Mouse (Mus musculus) left cerebral cortex, adult 11 months (tissue): ENCODE measurements at regions not wholly inside any gene's neighbourhood (a gene's known extent, or its start where the extent isn't known, plus 50 kb on each side); places are given as distances from the start of the nearest gene placed in this dataset.
A peak's percentile ranks its signal among the peaks of the same experiment; 100 is the strongest.

Experiments
- DNase-seq: peaks from one replicate; pipeline ENCODE4 v3.0.0; 2022; ENCODE audit warnings: low spot score

DNA sequence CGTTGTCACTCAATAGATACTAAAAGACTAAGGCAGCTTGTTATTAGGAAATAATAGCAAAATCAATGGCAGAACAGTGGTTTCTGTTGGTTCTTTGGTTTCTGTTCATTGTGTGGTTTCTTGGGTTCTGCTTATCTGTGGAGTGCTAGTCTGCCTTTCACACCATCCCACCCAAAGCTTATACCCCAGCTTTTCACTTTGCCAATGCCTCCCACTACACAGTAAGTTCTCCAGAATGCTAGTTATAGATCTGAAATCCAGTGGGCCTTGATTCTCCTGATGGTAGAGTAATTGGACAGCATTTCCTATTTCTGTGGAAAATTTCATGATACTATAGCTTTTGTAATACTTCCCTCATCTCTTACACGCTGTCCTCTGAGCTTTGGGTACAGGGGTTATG, 700.8 kb upstream of the 1700009N14Rik start:
- no peak for DNase-seq

DNA sequence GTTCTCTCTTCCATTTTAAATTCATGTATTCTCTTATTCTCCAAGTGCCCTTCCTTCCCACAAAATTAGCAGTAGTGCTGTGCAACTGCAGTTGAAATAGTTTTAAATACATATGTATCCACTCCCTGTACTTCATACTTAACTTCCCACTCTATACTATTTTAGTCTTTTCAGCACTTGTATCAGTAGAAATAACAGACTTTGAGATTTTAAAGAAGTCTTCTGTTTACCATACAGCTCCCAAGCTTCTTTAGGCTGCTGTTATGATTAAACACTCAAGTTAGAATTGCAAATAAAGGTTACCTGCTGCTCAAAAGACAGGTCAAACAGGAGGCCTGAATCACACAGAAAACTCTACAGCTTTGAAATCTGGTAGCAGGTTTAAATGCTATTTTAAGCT, 665.1 kb upstream of the 1700009N14Rik start:
- peak; percentile 30 for DNase-seq

DNA sequence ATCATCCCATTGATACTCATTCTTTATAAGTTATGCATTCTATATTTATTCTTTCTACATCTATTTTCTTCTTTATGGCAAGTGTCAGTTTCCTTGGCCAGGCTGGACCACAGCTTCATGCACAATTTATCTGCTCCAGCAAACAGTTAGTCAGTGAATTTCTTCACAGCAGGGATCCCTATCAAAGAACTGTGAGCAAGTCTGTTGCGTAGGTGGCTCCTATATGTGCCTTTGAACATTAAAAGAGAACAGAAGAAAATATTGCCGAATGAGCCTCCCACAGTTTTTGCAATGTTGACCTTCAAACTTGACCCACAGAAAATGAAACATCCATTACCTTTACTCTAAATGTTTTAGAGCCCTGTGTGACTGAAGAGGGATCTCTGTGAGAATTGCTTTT, 625.0 kb upstream of the 1700009N14Rik start:
- DNase-seq: peak; percentile 58

DNA sequence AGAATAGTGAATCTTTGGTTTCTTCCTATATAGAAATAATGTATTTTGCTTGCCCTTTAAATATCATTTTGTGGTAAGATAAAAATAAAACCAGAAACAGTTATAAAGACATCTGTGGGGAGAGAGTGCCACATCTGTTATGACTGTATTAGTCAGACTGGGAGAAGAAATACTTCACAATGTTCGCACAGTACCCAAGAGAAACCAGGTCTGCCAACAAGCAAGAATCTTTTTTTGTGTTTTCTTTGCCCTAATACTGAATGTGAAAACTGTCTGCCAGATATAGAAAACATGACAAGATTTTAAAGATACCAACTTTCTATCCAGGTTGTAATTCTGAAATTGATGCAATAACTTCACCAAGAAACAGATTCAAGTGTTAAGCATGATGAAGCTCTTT, 601.8 kb upstream of the 1700009N14Rik start:
- no peak for DNase-seq

DNA sequence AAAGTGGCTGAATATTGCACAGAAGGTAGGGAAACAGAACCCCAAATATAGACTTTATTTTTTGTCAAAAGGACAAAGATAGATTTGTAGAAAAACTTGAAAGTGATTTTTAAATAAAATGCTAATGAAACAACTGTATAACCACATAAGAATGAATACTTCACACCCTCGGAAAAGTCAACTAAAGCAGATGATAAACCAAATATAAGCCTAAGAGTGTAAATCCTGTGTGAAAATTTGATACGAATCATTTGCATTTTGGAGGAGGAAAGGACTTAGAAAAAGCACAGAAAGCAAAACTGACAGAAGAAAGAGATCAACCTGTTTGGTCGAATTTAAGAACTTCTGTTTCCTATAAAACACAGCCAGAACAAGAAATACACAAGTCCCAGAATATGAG, 595.7 kb upstream of the 1700009N14Rik start:
- peak; percentile 10 for DNase-seq

DNA sequence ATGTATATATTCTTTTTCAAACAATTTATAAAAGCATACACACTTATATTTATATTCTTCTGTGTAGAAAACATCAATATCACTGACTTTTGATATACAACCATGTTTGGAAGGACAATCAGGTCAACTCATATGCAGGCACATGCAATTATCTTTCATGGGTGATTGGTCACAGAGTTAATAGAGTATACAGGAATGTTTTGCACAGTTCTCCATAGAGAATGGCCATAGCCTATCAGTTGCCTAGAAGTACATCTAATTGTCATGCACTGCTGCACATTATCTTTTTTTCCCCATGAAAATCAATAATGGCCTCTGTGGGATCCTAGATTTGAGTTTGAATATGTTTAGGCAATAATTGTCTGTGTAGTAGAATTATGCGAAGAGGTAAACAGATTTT, 549.5 kb upstream of the 1700009N14Rik start:
- no peak for DNase-seq

DNA sequence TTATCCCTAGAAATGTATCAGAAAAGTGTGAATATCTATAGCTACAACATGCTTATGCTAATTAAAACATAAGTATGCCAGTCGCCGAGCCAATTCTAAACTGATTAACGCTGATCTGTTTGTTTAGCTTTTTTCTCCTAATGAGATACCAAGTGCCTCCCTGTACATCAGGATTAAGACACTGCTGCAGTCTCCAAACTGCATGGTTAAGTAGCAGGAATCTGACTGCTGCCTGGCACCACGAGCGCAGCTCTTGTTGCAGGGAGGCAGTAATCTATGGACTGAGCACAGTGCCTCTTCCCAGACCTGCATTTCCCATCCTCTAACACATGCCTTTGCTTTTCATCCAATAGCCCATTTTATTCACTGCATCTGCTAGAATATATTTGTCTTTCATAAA, 523.3 kb upstream of the 1700009N14Rik start:
- no peak for DNase-seq

DNA sequence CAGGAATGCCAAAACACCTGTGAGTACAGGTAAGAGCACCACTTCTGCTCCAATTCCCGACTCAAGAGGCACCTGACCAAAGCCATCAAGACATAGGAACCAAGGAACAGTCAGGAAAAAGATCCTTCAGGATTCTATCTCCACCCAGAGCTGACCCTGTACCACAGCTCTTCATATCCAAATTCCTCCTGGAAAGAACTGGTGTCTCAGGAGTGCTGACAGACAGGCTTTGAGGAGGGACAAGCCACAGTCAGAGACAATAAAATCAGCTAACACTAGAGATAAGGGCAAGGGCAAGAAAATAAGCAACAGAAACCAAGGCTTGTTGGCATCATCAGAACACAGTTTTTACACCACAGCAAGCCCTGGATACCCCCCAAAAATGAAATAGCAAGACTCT, 496.5 kb upstream of the 1700009N14Rik start:
- no peak for DNase-seq

DNA sequence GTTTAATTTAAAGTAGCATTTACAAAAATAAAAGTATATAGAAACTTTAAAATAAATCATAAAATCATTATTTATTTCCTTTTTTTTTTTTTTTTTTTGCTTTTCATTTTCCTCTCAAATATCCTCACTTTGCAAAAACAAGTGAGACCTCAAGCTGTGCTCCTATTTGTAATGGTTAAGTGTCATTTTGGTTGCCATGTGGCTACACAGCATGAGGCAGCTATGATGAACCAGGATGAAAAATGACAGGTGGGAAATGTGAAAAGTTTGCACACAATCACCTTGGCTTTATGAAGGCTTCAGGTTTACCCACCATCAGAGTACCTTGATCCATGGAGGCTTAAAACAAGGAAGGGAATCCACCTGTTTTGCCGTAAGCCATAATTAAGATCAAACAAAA, 454.9 kb upstream of the 1700009N14Rik start:
- no peak for DNase-seq
